8 mouse cellular contexts compared by ENCODE assay signal in genomic region chr1:25828971-25829920, GRCm38 (mm10). TPM values are rescaled to one million over a fixed set of nuclear protein-coding genes. Genes with fewer than 3 reads are reported as not detected.
DNase-seq lines count a peak whose midpoint lies in the region; ATAC-seq and TF ChIP-seq lines count a peak whose summit lies in the region.

Gene Adgrb3, minus strand, starts transcription at chr1:25829707.

- no peak for DNase-seq in gastrocnemius, adult 2 months
- no peak for DNase-seq in gastrocnemius, adult 18-20 months (ENCODE audit: low spot score)
- peak; percentile 61 for DNase-seq in cerebellum, adult 9-10 months
- DNase-seq in hindbrain, embryonic 11.5 days (ENCODE audit: low spot score), result peak; percentile 43
- DNase-seq in limb, embryonic 11.5 days (ENCODE audit: low spot score), result no peak
- peak; percentile 55 to 57 for DNase-seq in right cerebral cortex, adult 2 months (ENCODE audit: low spot score in 2 of 2)
- no peak for DNase-seq in natural killer cell, adult 2 months (ENCODE audit: low spot score in 2 of 2)
- no peak for DNase-seq in T-cell, adult 2 months (ENCODE audit: low spot score)

- no peak for TF ChIP-seq CTCF in gastrocnemius, adult 2 months (IDR thresholded peaks at IDR 0.05)

- H3K4me3 ChIP-seq in gastrocnemius, adult 2 months, result peak within 1 kb of the TSS; percentile 71
- peak within 1 kb of the TSS; percentile 47 for H3K4me3 ChIP-seq in hindbrain, embryonic 11.5 days (ENCODE audit: low read depth, low read length)
- peak within 1 kb of the TSS; percentile 45 for H3K4me3 ChIP-seq in limb, embryonic 11.5 days (ENCODE audit: low read depth, low read length)

- 0 out of 2 replicates have a peak, but pooled peaks cover 2% of the 10 kb centered on the region for H3K4me1 ChIP-seq in hindbrain, embryonic 11.5 days (replicated peaks; ENCODE audit: control insufficient read depth, insufficient read depth, low read length)
- no peaks in the 10 kb centered on the region for H3K4me1 ChIP-seq in limb, embryonic 11.5 days (ENCODE audit: control insufficient read depth, insufficient read depth, low read length)

- H3K9me3 ChIP-seq in hindbrain, embryonic 11.5 days (ENCODE audit: control insufficient read depth, low read length), result no peaks in the 10 kb centered on the region
- H3K9me3 ChIP-seq in limb, embryonic 11.5 days (ENCODE audit: control insufficient read depth, low read length), result no peaks in the 10 kb centered on the region

- no peaks in the 10 kb centered on the region for H3K27me3 ChIP-seq in hindbrain, embryonic 11.5 days (ENCODE audit: control insufficient read depth, insufficient read depth, low read length)
- peaks cover 14% of the 10 kb centered on the region for H3K27me3 ChIP-seq in limb, embryonic 11.5 days (ENCODE audit: control insufficient read depth, insufficient read depth, low read length)

- H3K4me2 ChIP-seq in hindbrain, embryonic 11.5 days (replicated peaks; ENCODE audit: low read depth, low read length), result peak within 1 kb of the TSS; percentile 79
- H3K4me2 ChIP-seq in limb, embryonic 11.5 days (ENCODE audit: low read depth, severe bottlenecking), result peak within 1 kb of the TSS; percentile 72

- WGBS in hindbrain, embryonic 11.5 days, result 2% methylated on average over 31 of the region's 32 CpGs
- 4% methylated on average over 28 of the region's 32 CpGs for WGBS in limb, embryonic 11.5 days

- ATAC-seq in hindbrain, embryonic 11.5 days (ENCODE audit: low FRiP score), result peak; percentile 59
- no peak; the same call in 1 of the 2 replicates for ATAC-seq in limb, embryonic 11.5 days (ENCODE audit: insufficient number of reproducible peaks, low FRiP score, low TSS enrichment, low read depth)

- intact Hi-C loops in gastrocnemius, adult 2 months (cut with DNase I), result no loop called here

- peak within 1 kb of the TSS; percentile 64 for H3K9ac ChIP-seq in hindbrain, embryonic 11.5 days (ENCODE audit: low read depth, low read length)
- peak within 1 kb of the TSS; percentile 56 for H3K9ac ChIP-seq in limb, embryonic 11.5 days (ENCODE audit: low read length)

- H3K27ac ChIP-seq in gastrocnemius, adult 2 months, result peak within 1 kb of the TSS; percentile 58
- peak within 1 kb of the TSS; percentile 83 for H3K27ac ChIP-seq in hindbrain, embryonic 11.5 days (ENCODE audit: low read depth, low read length)
- H3K27ac ChIP-seq in limb, embryonic 11.5 days (replicated peaks; ENCODE audit: low read depth, low read length), result no peak within 1 kb of the TSS

- no peaks in the 10 kb centered on the region for H3K36me3 ChIP-seq in hindbrain, embryonic 11.5 days (ENCODE audit: control insufficient read depth, insufficient read depth, low read length)
- no peaks in the 10 kb centered on the region for H3K36me3 ChIP-seq in limb, embryonic 11.5 days (ENCODE audit: control insufficient read depth, insufficient read depth, low read length)

RNA-seq across cellular contexts. Expression of gene Adgrb3, which starts in this region (rescaled TPM):
- total RNA-seq in gastrocnemius, adult 2 months (2021), result not detected
- under 1 TPM in 1 of 2 experiments, not detected in 1; 0.05 TPM for total RNA-seq in gastrocnemius, adult 18-20 months (2021)
- 12.7 and 14.8 TPM in 2 replicates for polyA plus RNA-seq in hindbrain, embryonic 11.5 days (2014; fragmentation: Nextera tagmentation; extraction: Ambion mirVana)
- 0.58 and 0.95 TPM in 2 replicates for polyA plus RNA-seq in limb, embryonic 11.5 days (2014; fragmentation: Nextera tagmentation; extraction: Ambion mirVana)

Comparison
In these comparisons a context has a peak if more than half of its experiments do, and no peak if none do; other contexts are left out.
1. DNase-seq: peak in cerebellum, adult 9-10 months (single experiment), hindbrain, embryonic 11.5 days (single experiment) and right cerebral cortex, adult 2 months (2 of 2); none in gastrocnemius, adult 2 months (single experiment), gastrocnemius, adult 18-20 months (single experiment), limb, embryonic 11.5 days (single experiment), natural killer cell, adult 2 months (0 of 2) and T-cell, adult 2 months (single experiment).
2. Peak in every context shown above with its lines, with median percentiles within 50 percentile points of each other: H3K4me3 ChIP-seq.